Mouse (Mus musculus): ENCODE data around the gene Col13a1. TPM values are rescaled to one million over a fixed set of nuclear protein-coding genes. Genes with fewer than 3 reads are reported as not detected.

Col13a1 gene
- 6.0 and 7.4 TPM in 2 replicates for polyA plus RNA-seq (2014; fragmentation: Nextera tagmentation; extraction: Ambion mirVana)

DNA sequence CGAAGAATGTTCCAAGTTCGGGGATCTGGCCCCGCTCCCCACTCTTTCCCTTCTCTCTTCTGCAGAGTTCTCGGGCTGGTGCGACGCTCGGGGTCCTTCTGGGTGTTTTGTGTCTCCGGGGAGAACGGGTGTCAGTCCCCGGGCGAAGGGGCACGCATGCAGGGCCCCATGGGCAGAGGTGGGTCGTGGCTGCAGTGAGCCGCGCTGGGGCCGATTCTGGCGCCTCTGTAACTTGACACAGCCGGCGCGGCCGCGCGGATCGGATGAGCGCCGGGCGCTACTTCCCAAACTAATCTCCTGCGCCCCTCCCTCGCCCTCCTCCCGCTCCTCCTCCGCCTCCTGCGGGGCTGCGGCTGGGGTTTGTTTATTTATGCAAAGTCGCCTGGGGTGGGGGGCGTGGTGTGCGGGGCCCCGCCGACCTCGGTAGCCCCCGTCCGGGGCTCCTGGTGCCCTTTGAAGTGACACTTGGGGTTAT lies at the start of gene Col13a1:
Col13a1 (minus strand) TSS at position 243 of the 475 bp plus-strand sequence.
- no peaks in the 10 kb centered on the region for H3K36me3 ChIP-seq (ENCODE audit: control insufficient read depth, insufficient read depth, low read length)
- peaks cover 5% of the 10 kb centered on the region; the same call in 1 of the 2 replicates for H3K4me1 ChIP-seq (replicated peaks; ENCODE audit: control insufficient read depth, insufficient read depth, low read length)
- no peak within 1 kb of the TSS for H3K27ac ChIP-seq (ENCODE audit: low read depth)
- H3K4me2 ChIP-seq (ENCODE audit: low read length) = peak within 1 kb of the TSS; percentile 87
- peak within 1 kb of the TSS; percentile 41 for H3K9ac ChIP-seq (ENCODE audit: low read length)
- peak within 1 kb of the TSS; percentile 53 for H3K4me3 ChIP-seq (ENCODE audit: low read depth, low read length)
- DNase-seq (ENCODE audit: low spot score) = peak; percentile 61
- H3K9me3 ChIP-seq (ENCODE audit: control insufficient read depth, low read length) = no peaks in the 10 kb centered on the region
- H3K27me3 ChIP-seq (replicated peaks; ENCODE audit: control insufficient read depth, insufficient read depth, low read length) = peaks cover 39% of the 10 kb centered on the region
- no peak for ATAC-seq (replicated peaks; ENCODE audit: low FRiP score, low TSS enrichment, low read depth)
- WGBS = under 1% methylated on average over 41 of the region's 41 CpGs

DNA sequence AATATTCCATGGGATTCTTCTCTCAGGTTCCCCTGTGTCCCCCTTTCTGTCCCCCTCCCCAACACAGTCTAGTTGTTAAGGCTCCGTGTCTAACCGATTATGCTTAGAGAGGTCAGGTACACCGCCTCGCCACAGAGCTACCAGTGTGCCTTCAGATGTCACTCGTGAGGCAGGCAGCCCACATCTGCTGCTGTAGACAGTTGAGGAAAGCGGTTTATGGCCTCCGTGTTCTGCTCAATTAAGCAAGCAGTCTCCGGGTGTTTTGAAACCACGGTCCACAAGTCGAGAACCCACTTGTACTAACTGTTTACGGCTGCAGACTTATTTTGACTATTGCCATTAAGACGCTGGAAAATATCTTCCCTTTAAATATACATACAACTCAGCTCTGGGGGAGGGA lies 48.8 kb upstream of the Col13a1 start:
- WGBS = 53% methylated on average over 12 of the region's 12 CpGs
- Histone ChIP-seq H3K4me1 (replicated peaks; ENCODE audit: control insufficient read depth, insufficient read depth, low read length) (no peaks in the 10 kb centered on the region; the same call in 1 of the 2 replicates), H3K4me2 (ENCODE audit: low read length) (no peak overlapping the region), H3K4me3 (ENCODE audit: low read depth, low read length) (no peak overlapping the region), H3K27ac (ENCODE audit: low read depth) (no peak overlapping the region), H3K27me3 (replicated peaks; ENCODE audit: control insufficient read depth, insufficient read depth, low read length) (no peaks in the 10 kb centered on the region), H3K9me3 (ENCODE audit: control insufficient read depth, low read length) (0 out of 2 replicates have a peak, but pooled peaks cover 3% of the 10 kb centered on the region), H3K36me3 (ENCODE audit: control insufficient read depth, insufficient read depth, low read length) (no peaks in the 10 kb centered on the region), H3K9ac (ENCODE audit: low read length) (no peak overlapping the region)
- no peak for ATAC-seq (replicated peaks; ENCODE audit: low FRiP score, low TSS enrichment, low read depth)
- DNase-seq (ENCODE audit: low spot score) = no peak

DNA sequence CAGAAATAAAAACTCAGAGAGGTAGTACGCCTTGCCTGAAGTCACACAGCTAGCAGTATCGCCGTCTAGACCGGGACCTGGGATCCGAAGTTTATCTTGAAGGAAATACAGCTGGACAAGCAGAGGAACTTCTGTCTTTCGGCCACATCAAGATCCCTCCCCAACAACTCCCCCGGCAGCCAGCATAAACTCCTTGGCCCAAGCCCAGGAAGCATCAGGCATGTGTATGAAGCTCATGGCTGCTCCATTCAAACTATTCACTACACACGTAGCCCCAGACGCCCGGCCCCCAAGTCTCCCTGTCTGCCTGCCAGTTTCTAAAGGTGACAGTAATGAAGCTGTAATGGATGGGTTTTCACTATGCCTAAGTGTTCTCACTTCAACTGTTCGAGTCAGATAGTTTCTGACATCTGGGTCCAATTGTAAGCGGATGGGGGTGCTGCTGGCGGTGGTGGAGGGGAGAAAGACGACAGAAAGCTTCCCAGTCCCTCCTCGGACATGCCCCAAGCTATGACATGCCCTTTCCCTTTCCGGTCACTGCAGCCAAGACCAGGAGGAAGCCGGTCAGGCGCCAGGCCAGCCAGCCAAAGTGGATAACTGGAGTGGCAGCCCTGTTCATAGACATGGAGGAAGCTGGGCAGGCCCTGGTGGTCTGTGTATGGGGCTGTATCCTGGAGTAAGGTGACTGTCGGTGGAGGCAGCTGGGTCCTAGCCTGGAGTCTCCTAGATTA lies 45.1 kb upstream of the Col13a1 start:
- 48% methylated on average over 19 of the region's 19 CpGs for WGBS
- no peaks in the 10 kb centered on the region for H3K36me3 ChIP-seq (ENCODE audit: control insufficient read depth, insufficient read depth, low read length)
- no peak overlapping the region for H3K4me2 ChIP-seq (ENCODE audit: low read length)
- ATAC-seq (replicated peaks; ENCODE audit: low FRiP score, low TSS enrichment, low read depth) (no peak), DNase-seq (ENCODE audit: low spot score) (no peak)
- H3K4me1 ChIP-seq (replicated peaks; ENCODE audit: control insufficient read depth, insufficient read depth, low read length) = peaks cover 2% of the 10 kb centered on the region
- no peak overlapping the region for H3K27ac ChIP-seq (ENCODE audit: low read depth)
- no peaks in the 10 kb centered on the region for H3K9me3 ChIP-seq (ENCODE audit: control insufficient read depth, low read length)
- no peak overlapping the region for H3K9ac ChIP-seq (ENCODE audit: low read length)
- no peak overlapping the region for H3K4me3 ChIP-seq (ENCODE audit: low read depth, low read length)
- H3K27me3 ChIP-seq (replicated peaks; ENCODE audit: control insufficient read depth, insufficient read depth, low read length) = no peaks in the 10 kb centered on the region

DNA sequence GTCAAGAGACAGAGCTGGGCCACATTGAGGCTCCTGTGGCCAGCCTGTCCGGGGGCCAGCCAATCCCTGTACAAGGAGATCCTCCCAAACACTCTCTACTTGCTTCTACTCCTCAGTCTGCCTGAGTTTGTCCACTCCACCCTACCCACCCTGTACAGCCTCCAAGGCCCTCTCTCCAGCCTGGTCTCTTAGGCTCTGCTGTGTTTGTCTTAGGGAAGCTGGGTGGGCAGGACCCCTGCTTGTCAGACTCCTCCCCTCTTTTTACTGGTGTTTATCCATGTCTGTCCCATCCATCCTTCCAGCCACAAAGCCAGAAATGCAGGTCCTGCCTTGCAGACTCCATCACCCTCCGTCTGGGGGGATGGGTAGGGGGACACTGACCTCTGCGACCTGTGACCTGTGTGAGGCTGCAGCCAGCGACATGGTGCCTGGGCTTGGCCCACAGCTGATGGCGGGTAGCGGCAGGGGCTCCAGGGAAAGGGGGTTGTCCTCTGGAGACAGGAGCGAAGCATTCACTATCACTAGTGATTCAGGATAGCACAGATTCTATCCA lies 41.2 kb upstream of the Col13a1 start:
- Histone ChIP-seq H3K9me3 (ENCODE audit: control insufficient read depth, low read length) (no peaks in the 10 kb centered on the region), H3K27me3 (replicated peaks; ENCODE audit: control insufficient read depth, insufficient read depth, low read length) (no peaks in the 10 kb centered on the region), H3K36me3 (ENCODE audit: control insufficient read depth, insufficient read depth, low read length) (no peaks in the 10 kb centered on the region), H3K4me3 (ENCODE audit: low read depth, low read length) (no peak overlapping the region), H3K9ac (ENCODE audit: low read length) (no peak overlapping the region), H3K27ac (ENCODE audit: low read depth) (no peak overlapping the region), H3K4me2 (ENCODE audit: low read length) (no peak overlapping the region), H3K4me1 (replicated peaks; ENCODE audit: control insufficient read depth, insufficient read depth, low read length) (peaks cover 2% of the 10 kb centered on the region)
- 15% methylated on average over 7 of the region's 7 CpGs for WGBS
- DNase-seq (ENCODE audit: low spot score) (no peak), ATAC-seq (replicated peaks; ENCODE audit: low FRiP score, low TSS enrichment, low read depth) (0 out of 2 replicates have a peak, but pooled peaks have one; percentile 10)

GRCm38 (mm10) chr10:62019386-62020067 lies 40.6 kb upstream of the Col13a1 start:
- no peak overlapping the region for H3K4me3 ChIP-seq (ENCODE audit: low read depth, low read length)
- 21% methylated on average over 15 of the region's 16 CpGs for WGBS
- peaks cover 2% of the 10 kb centered on the region for H3K4me1 ChIP-seq (replicated peaks; ENCODE audit: control insufficient read depth, insufficient read depth, low read length)
- DNase-seq (ENCODE audit: low spot score) = no peak
- ATAC-seq (replicated peaks; ENCODE audit: low FRiP score, low TSS enrichment, low read depth) = peak; percentile 50
- no peaks in the 10 kb centered on the region for H3K27me3 ChIP-seq (replicated peaks; ENCODE audit: control insufficient read depth, insufficient read depth, low read length)
- no peaks in the 10 kb centered on the region for H3K36me3 ChIP-seq (ENCODE audit: control insufficient read depth, insufficient read depth, low read length)
- H3K9me3 ChIP-seq (ENCODE audit: control insufficient read depth, low read length) = no peaks in the 10 kb centered on the region
- no peak overlapping the region for H3K27ac ChIP-seq (ENCODE audit: low read depth)
- H3K9ac ChIP-seq (ENCODE audit: low read length) = no peak overlapping the region
- H3K4me2 ChIP-seq (ENCODE audit: low read length) = no peak overlapping the region

DNA sequence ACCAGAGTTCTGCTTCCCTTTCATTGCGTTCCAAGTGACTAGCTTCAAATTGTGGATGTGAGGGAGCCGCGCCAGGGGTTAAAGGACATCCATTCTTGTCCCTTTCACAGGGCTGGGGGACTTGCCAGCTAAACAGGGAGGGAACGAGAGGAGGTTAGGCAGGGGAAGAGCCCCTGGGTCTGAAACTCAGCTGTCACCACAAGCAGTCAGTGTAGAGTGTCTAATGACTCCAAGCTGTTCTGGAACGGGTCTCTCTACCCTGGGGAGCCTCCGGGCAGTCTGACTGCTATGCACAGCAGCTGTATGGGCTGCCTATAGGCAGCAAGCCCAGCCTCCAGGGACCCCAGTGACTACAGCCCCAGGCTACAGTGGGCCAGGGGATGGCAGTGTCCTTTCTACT lies 38.0 kb upstream of the Col13a1 start:
- DNase-seq (ENCODE audit: low spot score) = no peak
- Histone ChIP-seq H3K4me2 (ENCODE audit: low read length) (no peak overlapping the region), H3K9me3 (ENCODE audit: control insufficient read depth, low read length) (no peaks in the 10 kb centered on the region), H3K4me1 (replicated peaks; ENCODE audit: control insufficient read depth, insufficient read depth, low read length) (peaks cover 2% of the 10 kb centered on the region; the same call in 1 of the 2 replicates), H3K27ac (ENCODE audit: low read depth) (no peak overlapping the region), H3K4me3 (ENCODE audit: low read depth, low read length) (no peak overlapping the region), H3K36me3 (ENCODE audit: control insufficient read depth, insufficient read depth, low read length) (no peaks in the 10 kb centered on the region), H3K9ac (ENCODE audit: low read length) (no peak overlapping the region), H3K27me3 (replicated peaks; ENCODE audit: control insufficient read depth, insufficient read depth, low read length) (no peaks in the 10 kb centered on the region)
- no peak for ATAC-seq (replicated peaks; ENCODE audit: low FRiP score, low TSS enrichment, low read depth)
- 66% methylated on average over 6 of the region's 6 CpGs for WGBS

- WGBS = 93% methylated on average over 5 of the region's 5 CpGs
- H3K4me1 ChIP-seq (replicated peaks; ENCODE audit: control insufficient read depth, insufficient read depth, low read length) = no peaks in the 10 kb centered on the region
- no peak for ATAC-seq (replicated peaks; ENCODE audit: low FRiP score, low TSS enrichment, low read depth)
- H3K4me3 ChIP-seq (ENCODE audit: low read depth, low read length) = no peak overlapping the region
- H3K4me2 ChIP-seq (ENCODE audit: low read length) = no peak overlapping the region
- no peaks in the 10 kb centered on the region for H3K27me3 ChIP-seq (replicated peaks; ENCODE audit: control insufficient read depth, insufficient read depth, low read length)
- no peaks in the 10 kb centered on the region for H3K36me3 ChIP-seq (ENCODE audit: control insufficient read depth, insufficient read depth, low read length)
- H3K9me3 ChIP-seq (ENCODE audit: control insufficient read depth, low read length) = no peaks in the 10 kb centered on the region
- H3K9ac ChIP-seq (ENCODE audit: low read length) = no peak overlapping the region
- H3K27ac ChIP-seq (ENCODE audit: low read depth) = no peak overlapping the region
- no peak for DNase-seq (ENCODE audit: low spot score)
These were observed 34.3 kb upstream of the Col13a1 start for GRCm38 (mm10) chr10:62013190-62013589.

- Histone ChIP-seq H3K36me3 (ENCODE audit: control insufficient read depth, insufficient read depth, low read length) (no peaks in the 10 kb centered on the region), H3K9me3 (ENCODE audit: control insufficient read depth, low read length) (no peaks in the 10 kb centered on the region), H3K4me1 (replicated peaks; ENCODE audit: control insufficient read depth, insufficient read depth, low read length) (no peaks in the 10 kb centered on the region), H3K27ac (ENCODE audit: low read depth) (no peak overlapping the region), H3K9ac (ENCODE audit: low read length) (no peak overlapping the region), H3K4me3 (ENCODE audit: low read depth, low read length) (no peak overlapping the region), H3K27me3 (replicated peaks; ENCODE audit: control insufficient read depth, insufficient read depth, low read length) (no peaks in the 10 kb centered on the region), H3K4me2 (ENCODE audit: low read length) (no peak overlapping the region)
- no peak for DNase-seq (ENCODE audit: low spot score)
- no peak for ATAC-seq (replicated peaks; ENCODE audit: low FRiP score, low TSS enrichment, low read depth)
- 82% methylated on average over 4 of the region's 4 CpGs for WGBS
These were observed 33.5 kb upstream of the Col13a1 start for GRCm38 (mm10) chr10:62012371-62012770.

Measured in intestine, embryonic 14.5 days (tissue).